Mouse (Mus musculus) hindlimb bud, embryonic 11.5 days (tissue): ENCODE measurements around the gene Spon1.

Experiments
- DNase-seq: peaks from one replicate; pipeline ENCODE4 v3.0.0-alpha.2; 2012; ENCODE audit warnings: low read depth, low spot score; ENCODE audit errors: extremely low spot score

The Spon1 gene

DNA sequence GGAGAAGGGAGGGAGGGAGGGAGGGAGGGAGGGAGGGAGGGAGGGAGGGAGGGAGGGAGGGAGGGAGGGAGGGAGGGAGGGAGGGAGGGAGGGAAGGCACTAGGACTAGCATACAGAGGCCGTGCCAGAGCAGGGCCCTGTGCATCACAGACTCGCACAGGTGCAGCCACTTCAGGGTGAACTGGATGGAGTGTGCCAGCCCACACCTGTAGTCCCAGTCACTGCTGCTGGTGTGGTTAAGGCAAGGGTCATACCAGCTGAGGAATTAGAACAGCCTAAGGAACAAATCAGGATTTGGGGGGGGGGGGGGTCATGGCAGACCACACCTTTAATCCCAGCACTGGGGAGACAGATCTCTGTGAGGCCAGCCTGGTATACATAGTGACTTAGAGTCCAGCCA, 317.3 kb downstream of the Spon1 start:
- no peak for DNase-seq

DNA sequence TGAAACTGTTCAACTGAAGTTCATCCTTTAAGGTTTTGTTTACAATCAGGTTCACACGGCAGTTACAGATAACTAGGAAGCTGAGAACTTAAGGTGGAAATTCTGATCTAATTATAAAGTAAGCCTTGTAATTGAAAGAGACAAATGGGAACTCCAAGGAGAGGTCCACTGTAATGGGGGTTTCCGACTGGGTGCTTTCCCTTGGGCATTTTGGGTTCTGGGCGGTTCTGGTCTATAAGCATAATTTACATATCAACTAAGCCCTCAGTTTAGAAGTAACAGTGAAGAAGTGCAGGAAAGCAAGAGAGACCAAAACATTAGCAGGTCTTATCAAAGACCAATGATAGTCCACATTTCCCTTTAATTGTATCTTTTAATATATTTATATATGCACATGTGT, 318.0 kb downstream of the Spon1 start:
- no peak for DNase-seq

DNA sequence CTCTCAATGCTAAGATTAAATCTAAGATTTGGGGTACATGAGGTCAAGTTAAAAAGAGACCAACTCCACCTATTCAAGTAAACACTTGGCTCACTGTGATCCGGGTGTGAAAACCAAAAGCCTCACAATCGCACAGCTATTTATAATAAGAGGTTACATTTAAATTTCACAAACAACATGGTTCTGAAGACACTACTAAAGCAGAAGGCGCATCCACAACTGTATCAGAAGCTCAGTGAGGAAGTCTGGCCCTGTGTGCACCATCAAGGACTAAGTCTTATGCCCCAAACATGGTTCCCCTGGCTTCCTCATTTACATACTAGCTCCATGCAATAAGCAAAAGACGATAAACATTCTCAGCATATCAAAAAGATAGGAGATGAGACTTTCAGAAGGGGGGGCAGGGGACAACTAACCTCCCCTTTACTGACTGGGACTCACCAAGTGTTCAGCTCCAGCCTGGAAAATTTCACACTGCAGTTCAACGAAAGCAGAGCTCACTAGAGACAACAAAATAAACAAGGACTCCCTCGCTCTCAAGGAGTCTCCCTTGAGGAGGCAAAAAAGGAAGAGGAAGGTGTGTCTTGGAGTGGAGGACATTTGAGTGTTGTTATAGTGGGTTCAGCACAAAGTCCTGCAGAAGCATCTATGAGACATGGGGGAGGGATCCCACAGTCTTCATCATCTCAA, 320.4 kb downstream of the Spon1 start:
- no peak for DNase-seq

DNA sequence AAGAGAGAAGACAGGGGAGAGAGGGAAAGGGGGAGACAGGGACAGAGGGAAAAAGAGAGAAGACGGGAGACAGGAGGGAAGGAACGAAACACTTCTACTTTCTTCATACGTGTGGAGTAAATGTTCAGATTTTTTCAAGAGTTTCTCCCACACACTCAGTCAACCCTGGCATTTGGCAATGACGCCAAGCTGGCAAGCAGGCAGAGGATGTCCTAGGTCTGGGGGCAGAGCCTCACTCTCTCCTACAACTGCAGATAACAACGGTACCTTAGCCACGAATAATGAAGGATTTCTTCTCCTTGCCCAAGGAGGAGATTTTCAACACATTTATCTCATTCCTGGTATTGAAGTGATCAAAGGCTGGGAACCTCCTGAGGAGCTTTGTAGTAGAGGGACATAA, 321.5 kb downstream of the Spon1 start:
- no peak for DNase-seq

DNA sequence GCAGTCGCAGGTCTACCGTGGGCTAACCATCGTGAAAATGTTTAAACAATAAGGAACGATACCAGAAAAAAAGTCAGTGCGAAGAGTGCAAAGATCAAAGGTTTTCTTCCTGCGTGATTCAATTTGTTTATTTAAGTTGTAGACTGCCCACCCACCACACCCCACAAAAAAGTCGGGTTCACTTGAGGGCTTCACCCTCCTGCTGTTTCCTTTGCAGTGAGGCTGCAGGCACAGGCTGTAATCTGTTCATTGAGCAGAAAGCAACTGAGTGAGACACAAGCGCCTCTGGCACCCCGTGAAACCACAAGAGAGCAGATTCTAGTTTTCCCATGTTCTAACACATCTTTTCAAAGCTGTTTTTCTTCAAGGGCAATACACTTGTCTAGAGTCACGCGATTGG, 322.2 kb downstream of the Spon1 start:
- DNase-seq: no peak

DNA sequence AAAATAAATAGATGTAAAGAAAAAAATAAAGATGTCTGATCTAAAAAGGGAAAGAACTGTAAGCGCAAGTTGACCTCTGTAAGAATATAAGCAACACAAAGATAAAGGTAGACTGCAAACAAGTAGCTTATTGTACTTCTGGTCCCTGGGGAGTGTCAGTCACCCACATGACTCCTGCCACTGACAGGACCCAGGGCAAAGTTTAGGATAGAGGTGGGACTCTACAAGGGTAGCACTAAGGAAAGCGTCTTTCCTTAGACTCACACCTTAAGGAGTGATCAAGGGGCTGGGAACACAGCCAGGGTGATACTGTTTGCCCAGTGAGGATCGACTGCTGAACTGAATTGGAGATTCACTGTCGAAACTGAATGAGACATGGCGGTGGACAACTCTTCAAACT, 323.1 kb downstream of the Spon1 start:
- DNase-seq: no peak

DNA sequence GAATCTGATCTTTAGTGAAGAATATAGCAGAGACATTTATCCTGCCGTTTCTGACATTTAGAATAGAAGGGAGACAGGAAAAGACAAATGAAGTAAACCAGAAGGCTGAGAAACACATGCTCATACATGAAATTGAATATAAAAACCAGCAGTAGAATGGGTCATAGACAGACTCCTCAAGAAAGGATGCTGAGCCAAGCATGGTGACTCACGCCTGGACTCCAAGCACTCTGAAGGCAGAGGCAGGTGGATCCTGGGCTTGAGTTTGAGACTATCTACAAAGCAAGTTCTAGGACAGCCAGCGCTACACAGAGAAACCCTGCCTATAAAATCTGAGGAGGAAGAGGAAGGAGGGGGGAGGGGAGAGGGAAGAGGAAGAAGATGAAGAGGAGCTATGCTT, 324.4 kb downstream of the Spon1 start:
- no peak for DNase-seq

DNA sequence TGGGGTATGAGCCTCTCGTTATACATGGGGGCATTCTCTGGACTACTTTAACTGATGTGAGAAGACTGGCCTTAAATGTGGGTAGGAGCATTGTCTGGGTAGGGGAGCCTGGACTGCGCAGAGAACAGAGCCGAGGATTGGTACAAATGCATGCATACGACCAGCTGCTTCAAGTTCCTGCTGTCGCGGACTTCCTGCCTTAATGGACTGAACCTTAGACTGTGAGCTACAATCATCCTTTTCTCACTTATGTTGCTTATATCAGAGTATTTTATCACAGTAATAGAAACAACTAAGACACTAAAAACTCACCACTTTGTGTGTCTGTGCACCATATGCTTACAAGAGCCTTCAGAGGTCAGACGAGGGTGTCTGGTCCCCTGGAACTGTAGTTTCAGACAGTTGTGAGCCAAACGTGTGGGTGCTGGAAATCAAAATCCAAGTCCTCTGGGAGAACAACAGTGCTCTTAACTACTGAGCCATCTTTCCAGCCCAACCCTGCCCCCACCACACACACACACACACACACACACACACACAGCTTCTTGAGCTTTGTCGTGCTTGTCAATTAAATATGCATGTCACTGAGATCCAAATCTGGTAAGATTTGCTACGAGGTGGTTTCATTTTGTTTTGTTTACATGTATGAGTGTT, 325.2 kb downstream of the Spon1 start:
- DNase-seq: no peak
